Mouse (Mus musculus) lung, embryonic 16.5 days (tissue): ENCODE data around the gene Pcp4l1. TPM values are rescaled to one million over a fixed set of nuclear protein-coding genes. Genes with fewer than 3 reads are reported as not detected.
A peak's percentile ranks its signal among the peaks of the same experiment; 100 is the strongest.

Experiments
- ATAC-seq: fragments of 200-750 bp; cut with Nextera tagmentation; 2 replicates; pipeline ENCODE4 v1.8.0; 2017; ENCODE audit warnings: low read depth, mild to moderate bottlenecking, moderate library complexity
- H3K27ac ChIP-seq: fragments of 300-500 bp; sonication (generic); 2 replicates; pipeline ENCODE4 v1.5.1; 2014; ENCODE audit warnings: mild to moderate bottlenecking, control low read depth, low read length
- H3K27me3 ChIP-seq: fragments of 300-500 bp; sonication (generic); 2 replicates; pipeline ENCODE4 v1.6.1; 2014; ENCODE audit warnings: low read depth, low read length, mixed read lengths; ENCODE audit not compliant: control insufficient read depth, insufficient read depth
- H3K36me3 ChIP-seq: fragments of 300-500 bp; sonication (generic); 2 replicates; pipeline ENCODE4 v1.6.1; 2014; ENCODE audit warnings: low read length; ENCODE audit not compliant: control insufficient read depth, insufficient read depth
- H3K4me1 ChIP-seq: fragments of 300-500 bp; sonication (generic); replicated peaks from 2 replicates; pipeline ENCODE4 v1.6.1; 2014; ENCODE audit warnings: low read length, mixed read lengths; ENCODE audit not compliant: control insufficient read depth, insufficient read depth
- H3K4me2 ChIP-seq: fragments of 300-500 bp; sonication (generic); 2 replicates; pipeline ENCODE4 v1.6.1; 2014; ENCODE audit warnings: low read depth, low read length, control low read depth
- H3K4me3 ChIP-seq: fragments of 300-500 bp; sonication (generic); 2 replicates; pipeline ENCODE4 v1.5.1; 2014; ENCODE audit warnings: mild to moderate bottlenecking, low read length, control low read depth
- H3K9ac ChIP-seq: fragments of 300-500 bp; sonication (generic); 2 replicates; pipeline ENCODE4 v1.6.1; 2014; ENCODE audit warnings: low read length, control low read depth
- H3K9me3 ChIP-seq: fragments of 300-500 bp; sonication (generic); 2 replicates; pipeline ENCODE4 v1.6.1; 2016; ENCODE audit warnings: low read length; ENCODE audit not compliant: control insufficient read depth
- WGBS: fragments of 180-500 bp; shearing (Covaris S2); extraction: QIAGEN DNeasy Blood & Tissue Kit; methylation state at CpG from one replicate; pipeline ENCODE4 v1.1.7; 2014; 5-methylcytosine and 5-hydroxymethylcytosine counted together
- polyA plus RNA-seq: library from polyadenylated mRNA; unstranded; fragments of >200 nt; fragmentation: Nextera tagmentation; extraction: Ambion mirVana; gene quantifications from 2 replicates; pipeline ENCODE4 v1.2.1, GENCODE M21; 2015

Pcp4l1 gene
- polyA plus RNA-seq, 1 experiment from 2014 or later: 6.6 TPM

- Histone ChIP-seq H3K4me1 (peaks cover 19% of the 10 kb centered on the region), H3K9me3 (no peaks in the 10 kb centered on the region), H3K27ac (no peak overlapping the region), H3K9ac (no peak overlapping the region), H3K36me3 (no peaks in the 10 kb centered on the region), H3K4me3 (peak overlapping the region; percentile 14; the same call in 1 of the 2 replicates), H3K4me2 (peak overlapping the region; percentile 37), H3K27me3 (peaks cover 53% of the 10 kb centered on the region)
- WGBS: 8% methylated on average over 18 of the region's 18 CpGs
- ATAC-seq: no peak
These were observed 2.8 kb downstream of the Pcp4l1 start for GRCm38 (mm10) chr1:171193093-171193840.

GRCm38 (mm10) chr1:171192283-171192682, 3.8 kb downstream of the Pcp4l1 start:
- WGBS: 48% methylated on average over 10 of the region's 10 CpGs
- Histone ChIP-seq H3K27me3 (peaks cover 50% of the 10 kb centered on the region), H3K9me3 (no peaks in the 10 kb centered on the region), H3K4me3 (no peak overlapping the region), H3K4me2 (no peak overlapping the region), H3K9ac (no peak overlapping the region), H3K4me1 (peaks cover 19% of the 10 kb centered on the region), H3K27ac (no peak overlapping the region), H3K36me3 (no peaks in the 10 kb centered on the region)
- ATAC-seq: no peak

- no peak overlapping the region for H3K4me3 ChIP-seq
- no peak overlapping the region for H3K4me2 ChIP-seq
- H3K36me3 ChIP-seq: no peaks in the 10 kb centered on the region
- no peak for ATAC-seq
- WGBS: 96% methylated on average over 9 of the region's 9 CpGs
- no peak overlapping the region for H3K27ac ChIP-seq
- H3K4me1 ChIP-seq: peaks cover 15% of the 10 kb centered on the region
- H3K9ac ChIP-seq: no peak overlapping the region
- no peaks in the 10 kb centered on the region for H3K9me3 ChIP-seq
- peaks cover 39% of the 10 kb centered on the region for H3K27me3 ChIP-seq
These were observed 5.2 kb downstream of the Pcp4l1 start for GRCm38 (mm10) chr1:171190832-171191231.

- Histone ChIP-seq H3K27ac (0 out of 2 replicates have a peak overlapping the region, but pooled peaks have one; percentile 30), H3K9ac (no peak overlapping the region), H3K4me1 (peaks cover 10% of the 10 kb centered on the region), H3K9me3 (no peaks in the 10 kb centered on the region), H3K4me3 (no peak overlapping the region), H3K27me3 (peaks cover 28% of the 10 kb centered on the region), H3K4me2 (peak overlapping the region; percentile 26; the same call in 1 of the 2 replicates), H3K36me3 (no peaks in the 10 kb centered on the region)
- WGBS: 35% methylated on average over 14 of the region's 14 CpGs
- ATAC-seq: peak; percentile 59; the same call in 1 of the 2 replicates
These were observed 6.5 kb downstream of the Pcp4l1 start for GRCm38 (mm10) chr1:171189476-171190114.

- no peak overlapping the region for H3K4me3 ChIP-seq
- H3K36me3 ChIP-seq: no peaks in the 10 kb centered on the region
- H3K4me2 ChIP-seq: peak overlapping the region; percentile 26; the same call in 1 of the 2 replicates
- 0 out of 2 replicates have a peak overlapping the region, but pooled peaks have one; percentile 30 for H3K27ac ChIP-seq
- no peaks in the 10 kb centered on the region for H3K9me3 ChIP-seq
- no peak overlapping the region for H3K9ac ChIP-seq
- peaks cover 23% of the 10 kb centered on the region for H3K27me3 ChIP-seq
- WGBS: 3% methylated on average over 8 of the region's 8 CpGs
- H3K4me1 ChIP-seq: peaks cover 10% of the 10 kb centered on the region
- ATAC-seq: peak; percentile 42
These were observed 7.0 kb downstream of the Pcp4l1 start for GRCm38 (mm10) chr1:171189046-171189445.

- H3K36me3 ChIP-seq: no peaks in the 10 kb centered on the region
- ATAC-seq: no peak
- H3K9me3 ChIP-seq: no peaks in the 10 kb centered on the region
- peaks cover 9% of the 10 kb centered on the region for H3K4me1 ChIP-seq
- H3K27ac ChIP-seq: no peak overlapping the region
- H3K27me3 ChIP-seq: peaks cover 14% of the 10 kb centered on the region
- no peak overlapping the region for H3K9ac ChIP-seq
- H3K4me3 ChIP-seq: no peak overlapping the region
- no peak overlapping the region for H3K4me2 ChIP-seq
- 69% methylated on average over 13 of the region's 13 CpGs for WGBS
These were observed 8.0 kb downstream of the Pcp4l1 start for GRCm38 (mm10) chr1:171187851-171188700.

GRCm38 (mm10) chr1:171185655-171186054, 10.4 kb downstream of the Pcp4l1 start:
- Histone ChIP-seq H3K9ac (no peak overlapping the region), H3K9me3 (no peaks in the 10 kb centered on the region), H3K4me3 (no peak overlapping the region), H3K36me3 (no peaks in the 10 kb centered on the region), H3K4me1 (peaks cover 8% of the 10 kb centered on the region), H3K27ac (no peak overlapping the region), H3K4me2 (no peak overlapping the region), H3K27me3 (no peaks in the 10 kb centered on the region)
- WGBS: 55% methylated on average over 8 of the region's 8 CpGs
- ATAC-seq: no peak

GRCm38 (mm10) chr1:171184314-171184713, 11.8 kb downstream of the Pcp4l1 start:
- peak overlapping the region; percentile 12; the same call in 1 of the 2 replicates for H3K27ac ChIP-seq
- ATAC-seq: peak; percentile 34; the same call in 1 of the 2 replicates
- no peak overlapping the region for H3K4me2 ChIP-seq

More at GRCm38 (mm10) chr1:171184314-171184713, 11.8 kb downstream of the Pcp4l1 start:
- Histone ChIP-seq H3K9ac (no peak overlapping the region), H3K4me3 (no peak overlapping the region), H3K36me3 (no peaks in the 10 kb centered on the region), H3K9me3 (no peaks in the 10 kb centered on the region), H3K4me1 (peaks cover 5% of the 10 kb centered on the region), H3K27me3 (no peaks in the 10 kb centered on the region)
- 47% methylated on average over 7 of the region's 7 CpGs for WGBS
